Mouse (Mus musculus): ENCODE results near the gene Actrt3. TPM values are rescaled to one million over a fixed set of nuclear protein-coding genes. Genes with fewer than 3 reads are reported as not detected.

Actrt3 gene
- total and polyA plus RNA-seq, 3 experiments: 0.16 to 0.17 TPM; not detected in 1

- H3K4me2 ChIP-seq (ENCODE audit: insufficient read depth, low read depth, poor library complexity, severe bottlenecking): peak overlapping the region; percentile 61; the same call in 1 of the 2 replicates
- H3K4me3 ChIP-seq (replicated peaks in 1 of 3; ENCODE audit: low read depth in 2 of 3, low read length in 2 of 3, poor library complexity in 1 of 3): peak overlapping the region; percentile 62 to 94 (median 77)
- H3K36me3 ChIP-seq (replicated peaks in 1 of 2; ENCODE audit: control insufficient read depth in 1 of 2, insufficient read depth in 1 of 2, low read length in 1 of 2): peaks cover 9 to 19% of the 10 kb centered on the region in 2 experiments
- DNase-seq (ENCODE audit: extremely low read depth): no peak
- no peaks in the 10 kb centered on the region for H3K9me3 ChIP-seq (replicated peaks; ENCODE audit: low read length)
- in situ Hi-C loops (cut with MboI; ENCODE audit: low pct_ligation_motif_present, low pct_unique_long_range_greater_than_20kb, low sequenced_read_pairs) (no loop called here), dilution Hi-C loops (cut with MboI; ENCODE audit: extremely low pct_ligation_motif_present, extremely low pct_unique_long_range_greater_than_20kb, low sequenced_read_pairs) (no loop called here)
- peaks cover 6 to 36% of the 10 kb centered on the region in 2 experiments for H3K4me1 ChIP-seq (ENCODE audit: control insufficient read depth in 1 of 2, insufficient read depth in 2 of 2)
- H3K27me3 ChIP-seq (replicated peaks): no peaks in the 10 kb centered on the region
- peak overlapping the region; percentile 38; the same call in 1 of the 2 replicates for H3K27ac ChIP-seq (ENCODE audit: insufficient read depth, low read depth)
- TF ChIP-seq MAFK (IDR thresholded peaks at IDR 0.05; ENCODE audit: insufficient replicate concordance, low read length): no peak
- no peak for TF ChIP-seq IRF4 (IDR thresholded peaks at IDR 0.05; ENCODE audit: low read depth, low read length)
- TF ChIP-seq BHLHE40 (IDR thresholded peaks at IDR 0.05; ENCODE audit: low read depth, low read length): no peak
- TF ChIP-seq ZNF384 (IDR thresholded peaks at IDR 0.05; ENCODE audit: low read depth, low read length): no peak; the same call in 1 of the 2 replicates
- no peak for TF ChIP-seq ZC3H11A (IDR thresholded peaks at IDR 0.05; ENCODE audit: low read depth, low read length)
- TF ChIP-seq POLR2AphosphoS2 (IDR thresholded peaks at IDR 0.05; ENCODE audit: low read depth, low read length): no peak
- TF ChIP-seq ELF1 (IDR thresholded peaks at IDR 0.05; ENCODE audit: low read depth, low read length): no peak
- peak; percentile 54; the same call in 1 of the 2 replicates for TF ChIP-seq EP300 (IDR thresholded peaks at IDR 0.05; ENCODE audit: low read length)
- no peak for TF ChIP-seq JUN (IDR thresholded peaks at IDR 0.05; ENCODE audit: insufficient read depth, low read depth, low read length)
- no peak for TF ChIP-seq HCFC1 (IDR thresholded peaks at IDR 0.05; ENCODE audit: low read depth, low read length)
- TF ChIP-seq SIN3A (IDR thresholded peaks at IDR 0.05; ENCODE audit: low read length): 0 out of 2 replicates have a peak, but pooled peaks have one; percentile 17
- no peak for TF ChIP-seq USF1 (IDR thresholded peaks at IDR 0.05; ENCODE audit: low read depth, low read length)
- TF ChIP-seq MAX (IDR thresholded peaks at IDR 0.05; ENCODE audit: low read length): no peak
- TF ChIP-seq SMC3 (IDR thresholded peaks at IDR 0.05; ENCODE audit: low read depth, low read length): no peak
- no peak for TF ChIP-seq MAZ (IDR thresholded peaks at IDR 0.05; ENCODE audit: low read depth, low read length)
- TF ChIP-seq UBTF (IDR thresholded peaks at IDR 0.05; ENCODE audit: low read depth, low read length): no peak
- no peak for TF ChIP-seq ETS1 (conservative IDR thresholded peaks at IDR 0.05; ENCODE audit: low read depth, low read length)
- TF ChIP-seq CTCF (conservative IDR thresholded peaks at IDR 0.05 in 1 of 2, IDR thresholded peaks at IDR 0.05 in 1 of 2; ENCODE audit: low read depth in 2 of 2, low read length in 2 of 2): no peak
- TF ChIP-seq MYC (IDR thresholded peaks at IDR 0.05; ENCODE audit: low read depth, low read length): no peak
- TF ChIP-seq MXI1 (IDR thresholded peaks at IDR 0.05; ENCODE audit: low read depth, low read length): peak; percentile 7; the same call in 1 of the 2 replicates
- TF ChIP-seq NELFE (IDR thresholded peaks at IDR 0.05; ENCODE audit: low read depth, low read length): peak; percentile 22
- TF ChIP-seq CHD2 (IDR thresholded peaks at IDR 0.05; ENCODE audit: low read length): no peak
- TF ChIP-seq TBP (conservative IDR thresholded peaks at IDR 0.05; ENCODE audit: low read depth, low read length): peak; percentile 71; the same call in 1 of the 2 replicates
- no peak for TF ChIP-seq PAX5 (IDR thresholded peaks at IDR 0.05; ENCODE audit: low read length)
- no peak for TF ChIP-seq JUND (conservative IDR thresholded peaks at IDR 0.05; ENCODE audit: low read depth, low read length)
- no peak for TF ChIP-seq RCOR1 (conservative IDR thresholded peaks at IDR 0.05; ENCODE audit: low read depth, low read length)
- TF ChIP-seq ZMIZ1 (IDR thresholded peaks at IDR 0.05; ENCODE audit: low read depth, low read length): no peak
- TF ChIP-seq CHD1 (IDR thresholded peaks at IDR 0.05; ENCODE audit: low read depth, low read length): peak; percentile 87
- TF ChIP-seq KAT2A (IDR thresholded peaks at IDR 0.05; ENCODE audit: insufficient replicate concordance, low read length): no peak
- TF ChIP-seq E2F4 (IDR thresholded peaks at IDR 0.05; ENCODE audit: insufficient replicate concordance, low read depth, low read length): no peak
- TF ChIP-seq POLR2A (IDR thresholded peaks at IDR 0.05; ENCODE audit: low read depth, low read length): no peak
- no peak for TF ChIP-seq GABPA (IDR thresholded peaks at IDR 0.05; ENCODE audit: insufficient replicate concordance, low read depth, low read length)
- peak; percentile 98 for TF ChIP-seq NRF1 (IDR thresholded peaks at IDR 0.05; ENCODE audit: low read depth, low read length)
- TF ChIP-seq USF2 (conservative IDR thresholded peaks at IDR 0.05; ENCODE audit: low read depth, low read length): no peak
- no peak for TF ChIP-seq ZKSCAN1 (IDR thresholded peaks at IDR 0.05; ENCODE audit: borderline replicate concordance, low read depth, low read length)
- no peak for TF ChIP-seq TCF12 (IDR thresholded peaks at IDR 0.05; ENCODE audit: low read depth, low read length)
- TF ChIP-seq RAD21 (IDR thresholded peaks at IDR 0.05; ENCODE audit: low read depth, low read length): no peak
- TF ChIP-seq MEF2A (IDR thresholded peaks at IDR 0.05; ENCODE audit: borderline replicate concordance, low read depth, low read length): no peak; the same call in 1 of the 2 replicates
- H3K79me2 ChIP-seq (replicated peaks; ENCODE audit: control insufficient read depth, extremely low read depth, insufficient read depth, poor library complexity, severe bottlenecking): peaks cover 27% of the 10 kb centered on the region
- peak overlapping the region; percentile 40; the same call in 1 of the 2 replicates for H3K9ac ChIP-seq (ENCODE audit: insufficient read depth, low read depth)
These were observed 1.9 kb upstream of the Actrt3 start for GRCm38 (mm10) chr3:30601610-30602064.
